Mouse (Mus musculus) stomach, postnatal 0 days (tissue): ENCODE measurements around the gene Cytip.

Experiments
- CTCF ChIP-seq: IDR thresholded peaks from 2 replicates; pipeline ENCODE4 v1.5.1; 2016; ENCODE audit warnings: antibody characterized with exemption, low read depth, mild to moderate bottlenecking, moderate library complexity
- EP300 ChIP-seq: optimal IDR thresholded peaks from 2 replicates; pipeline ENCODE3; 2016; ENCODE audit warnings: antibody characterized with exemption

- TF ChIP-seq CTCF = no peak
- TF ChIP-seq EP300 = no peak
Observed at GRCm38 (mm10) chr2:58158539-58158938, 36.8 kb downstream of the Cytip start.
